Mouse (Mus musculus): ENCODE measurements around the gene Gm648. TPM values are rescaled to one million over a fixed set of nuclear protein-coding genes. Genes with fewer than 3 reads are reported as not detected.
"Not testable (repeated sequence)": the region's sequence is repeated elsewhere in the genome, so short reads cannot be mapped to it uniquely, and the experiment has no call there.

The Gm648 gene
- polyA plus RNA-seq (2012; rRNA removed), result 0.29 and 0.40 TPM in 2 replicates

GRCm38 (mm10) chrX:56549506-56549905 is at the start of gene Gm648:
Gene Gm648 (minus strand): TSS chrX:56549606.
- no peak for DNase-seq (ENCODE audit: low read depth)
- TF ChIP-seq POLR2A (IDR thresholded peaks at IDR 0.05; ENCODE audit: borderline replicate concordance, extremely low read depth, insufficient read depth, insufficient read length, poor library complexity, severe bottlenecking) (no peak), CTCF (IDR thresholded peaks at IDR 0.05; ENCODE audit: borderline replicate concordance, extremely low read depth, insufficient read depth, insufficient read length) (no peak)

GRCm38 (mm10) chrX:56597887-56598640 is 48.7 kb upstream of the Gm648 start, which contains the start of gene Mmgt1:
Gene Mmgt1 (minus strand): TSS chrX:56598069.
- no peak for TF ChIP-seq CTCF (IDR thresholded peaks at IDR 0.05; ENCODE audit: borderline replicate concordance, extremely low read depth, insufficient read depth, insufficient read length)
- peak; percentile 49; the same call in 1 of the 2 replicates for TF ChIP-seq POLR2A (IDR thresholded peaks at IDR 0.05; ENCODE audit: borderline replicate concordance, extremely low read depth, insufficient read depth, insufficient read length, poor library complexity, severe bottlenecking)
- DNase-seq (ENCODE audit: low read depth), result peak; percentile 98

- TF ChIP-seq POLR2A (IDR thresholded peaks at IDR 0.05; ENCODE audit: borderline replicate concordance, extremely low read depth, insufficient read depth, insufficient read length, poor library complexity, severe bottlenecking), result no peak
- TF ChIP-seq CTCF (IDR thresholded peaks at IDR 0.05; ENCODE audit: borderline replicate concordance, extremely low read depth, insufficient read depth, insufficient read length), result no peak
- peak; percentile 40 for DNase-seq (ENCODE audit: low read depth)
Observed at GRCm38 (mm10) chrX:56597219-56597886, 47.9 kb upstream of the Gm648 start.

GRCm38 (mm10) chrX:56578200-56578599 is 28.8 kb upstream of the Gm648 start:
- DNase-seq (ENCODE audit: low read depth), result peak; percentile 20
- TF ChIP-seq POLR2A (IDR thresholded peaks at IDR 0.05; ENCODE audit: borderline replicate concordance, extremely low read depth, insufficient read depth, insufficient read length, poor library complexity, severe bottlenecking), result no peak
- no peak for TF ChIP-seq CTCF (IDR thresholded peaks at IDR 0.05; ENCODE audit: borderline replicate concordance, extremely low read depth, insufficient read depth, insufficient read length)

GRCm38 (mm10) chrX:56572465-56572864 is 23.1 kb upstream of the Gm648 start:
- TF ChIP-seq CTCF (IDR thresholded peaks at IDR 0.05; ENCODE audit: borderline replicate concordance, extremely low read depth, insufficient read depth, insufficient read length) (peak; percentile 46; the same call in 1 of the 2 replicates), POLR2A (IDR thresholded peaks at IDR 0.05; ENCODE audit: borderline replicate concordance, extremely low read depth, insufficient read depth, insufficient read length, poor library complexity, severe bottlenecking) (no peak)
- peak; percentile 24 for DNase-seq (ENCODE audit: low read depth)

- TF ChIP-seq CTCF (IDR thresholded peaks at IDR 0.05; ENCODE audit: borderline replicate concordance, extremely low read depth, insufficient read depth, insufficient read length) (no peak), POLR2A (IDR thresholded peaks at IDR 0.05; ENCODE audit: borderline replicate concordance, extremely low read depth, insufficient read depth, insufficient read length, poor library complexity, severe bottlenecking) (no peak)
- DNase-seq (ENCODE audit: low read depth), result no peak
Observed at GRCm38 (mm10) chrX:56553584-56553983, 4.2 kb upstream of the Gm648 start.

GRCm38 (mm10) chrX:56537162-56537561 is 12.2 kb downstream of the Gm648 start:
- peak; percentile 65 for DNase-seq (ENCODE audit: low read depth)
- TF ChIP-seq POLR2A (IDR thresholded peaks at IDR 0.05; ENCODE audit: borderline replicate concordance, extremely low read depth, insufficient read depth, insufficient read length, poor library complexity, severe bottlenecking) (no peak), CTCF (IDR thresholded peaks at IDR 0.05; ENCODE audit: borderline replicate concordance, extremely low read depth, insufficient read depth, insufficient read length) (peak; percentile 57; the same call in 1 of the 2 replicates)

GRCm38 (mm10) chrX:56531266-56531665 is 18.1 kb downstream of the Gm648 start:
- peak; percentile 68 for DNase-seq (ENCODE audit: low read depth)

GRCm38 (mm10) chrX:56524442-56524841 is 25.0 kb downstream of the Gm648 start, which contains the start of gene Gm10477:
Gene Gm10477 (plus strand): TSS chrX:56524742.
- not testable (repeated sequence) for DNase-seq (ENCODE audit: low read depth)

More at GRCm38 (mm10) chrX:56531266-56531665, 18.1 kb downstream of the Gm648 start:
- TF ChIP-seq POLR2A (IDR thresholded peaks at IDR 0.05; ENCODE audit: borderline replicate concordance, extremely low read depth, insufficient read depth, insufficient read length, poor library complexity, severe bottlenecking), result no peak
- TF ChIP-seq CTCF (IDR thresholded peaks at IDR 0.05; ENCODE audit: borderline replicate concordance, extremely low read depth, insufficient read depth, insufficient read length), result peak; percentile 67; the same call in 1 of the 2 replicates

- TF ChIP-seq CTCF (IDR thresholded peaks at IDR 0.05; ENCODE audit: borderline replicate concordance, extremely low read depth, insufficient read depth, insufficient read length) (no peak), POLR2A (IDR thresholded peaks at IDR 0.05; ENCODE audit: borderline replicate concordance, extremely low read depth, insufficient read depth, insufficient read length, poor library complexity, severe bottlenecking) (no peak)
- DNase-seq (ENCODE audit: low read depth), result peak; percentile 3
Observed at GRCm38 (mm10) chrX:56497241-56497640, 52.2 kb downstream of the Gm648 start.

Other genes starting within 250 kb of the Gm648 start
- 3.3 and 4.1 TPM in 2 replicates for gene Zfp449, start 203.2 kb downstream of the Gm648 start, polyA plus RNA-seq (2012; rRNA removed)
- gene Smim10l2a, start 175.0 kb downstream of the Gm648 start, polyA plus RNA-seq (2012; rRNA removed), result 14.7 and 20.3 TPM in 2 replicates
- gene Gm2174, start 101.6 kb downstream of the Gm648 start, polyA plus RNA-seq (2012; rRNA removed), result not detected in 2 replicates
- gene Ints6l, start 94.7 kb downstream of the Gm648 start, polyA plus RNA-seq (2012; rRNA removed), result 52.0 and 63.7 TPM in 2 replicates
- not detected in 2 replicates for gene Gm10477, start 24.9 kb downstream of the Gm648 start, polyA plus RNA-seq (2012; rRNA removed)
- gene Mmgt1, start 48.5 kb upstream of the Gm648 start, polyA plus RNA-seq (2012; rRNA removed), result 37.8 and 45.5 TPM in 2 replicates
- 56.3 and 70.0 TPM in 2 replicates for gene Slc9a6, start 60.2 kb upstream of the Gm648 start, polyA plus RNA-seq (2012; rRNA removed)
- gene Fhl1, start 182.2 kb upstream of the Gm648 start, polyA plus RNA-seq (2012; rRNA removed), result 204 and 237 TPM in 2 replicates